Mouse (Mus musculus): ENCODE results near the gene Dgkz. TPM values are rescaled to one million over a fixed set of nuclear protein-coding genes. Genes with fewer than 3 reads are reported as not detected.

The Dgkz gene
- polyA plus RNA-seq, 1 experiment: 47.1 TPM

- Histone ChIP-seq H3K79me3 (ENCODE audit: low read depth) (no peaks in the 10 kb centered on the region), H3K79me2 (ENCODE audit: control insufficient read depth, insufficient read depth) (no peaks in the 10 kb centered on the region), H3K4me3 (ENCODE audit: insufficient read depth, poor library complexity, severe bottlenecking) (no peak overlapping the region), H3K27me3 (ENCODE audit: control insufficient read depth, insufficient read depth, insufficient read length) (no peaks in the 10 kb centered on the region), H3K36me3 (ENCODE audit: control insufficient read depth, insufficient read depth) (peaks cover 44% of the 10 kb centered on the region), H3ac (ENCODE audit: control insufficient read depth, insufficient read length, low read depth) (no peak overlapping the region)
- TF ChIP-seq USF1 (IDR thresholded peaks at IDR 0.05; ENCODE audit: low read depth) (no peak), CEBPB (IDR thresholded peaks at IDR 0.05; ENCODE audit: low read depth) (no peak), CTCF (IDR thresholded peaks at IDR 0.05; ENCODE audit: control insufficient read depth, insufficient read depth, insufficient read length) (no peak), FOSL1 (IDR thresholded peaks at IDR 0.05; ENCODE audit: insufficient read depth, low read length, poor library complexity, severe bottlenecking) (no peak), MYOG (IDR thresholded peaks at IDR 0.05; ENCODE audit: control insufficient read depth, extremely low read depth, insufficient read length) (no peak), MAX (IDR thresholded peaks at IDR 0.05) (no peak), MYOD1 (IDR thresholded peaks at IDR 0.05; ENCODE audit: control insufficient read depth, insufficient read length, low read depth) (no peak)
Measured at GRCm38 (mm10) chr2:91934826-91935525, 40.7 kb downstream of the Dgkz start.

GRCm38 (mm10) chr2:91934016-91934415, 41.6 kb downstream of the Dgkz start:
- H3K4me3 ChIP-seq (ENCODE audit: insufficient read depth, poor library complexity, severe bottlenecking): no peak overlapping the region
- H3K36me3 ChIP-seq (ENCODE audit: control insufficient read depth, insufficient read depth): peaks cover 44% of the 10 kb centered on the region
- TF ChIP-seq MYOG (IDR thresholded peaks at IDR 0.05; ENCODE audit: control insufficient read depth, extremely low read depth, insufficient read length): no peak
- TF ChIP-seq CEBPB (IDR thresholded peaks at IDR 0.05; ENCODE audit: low read depth): no peak
- TF ChIP-seq FOSL1 (IDR thresholded peaks at IDR 0.05; ENCODE audit: insufficient read depth, low read length, poor library complexity, severe bottlenecking): no peak
- TF ChIP-seq CTCF (IDR thresholded peaks at IDR 0.05; ENCODE audit: control insufficient read depth, insufficient read depth, insufficient read length): no peak
- no peak for TF ChIP-seq MAX (IDR thresholded peaks at IDR 0.05)
- TF ChIP-seq MYOD1 (IDR thresholded peaks at IDR 0.05; ENCODE audit: control insufficient read depth, insufficient read length, low read depth): no peak
- no peak for TF ChIP-seq USF1 (IDR thresholded peaks at IDR 0.05; ENCODE audit: low read depth)
- H3K79me3 ChIP-seq (ENCODE audit: low read depth): no peaks in the 10 kb centered on the region
- no peaks in the 10 kb centered on the region for H3K27me3 ChIP-seq (ENCODE audit: control insufficient read depth, insufficient read depth, insufficient read length)
- no peaks in the 10 kb centered on the region for H3K79me2 ChIP-seq (ENCODE audit: control insufficient read depth, insufficient read depth)
- H3ac ChIP-seq (ENCODE audit: control insufficient read depth, insufficient read length, low read depth): no peak overlapping the region

GRCm38 (mm10) chr2:91933471-91933870, 42.2 kb downstream of the Dgkz start:
- no peaks in the 10 kb centered on the region for H3K79me2 ChIP-seq (ENCODE audit: control insufficient read depth, insufficient read depth)
- no peaks in the 10 kb centered on the region for H3K79me3 ChIP-seq (ENCODE audit: low read depth)
- no peaks in the 10 kb centered on the region for H3K27me3 ChIP-seq (ENCODE audit: control insufficient read depth, insufficient read depth, insufficient read length)
- H3K4me3 ChIP-seq (ENCODE audit: insufficient read depth, poor library complexity, severe bottlenecking): no peak overlapping the region
- no peak for TF ChIP-seq CEBPB (IDR thresholded peaks at IDR 0.05; ENCODE audit: low read depth)
- TF ChIP-seq MYOD1 (IDR thresholded peaks at IDR 0.05; ENCODE audit: control insufficient read depth, insufficient read length, low read depth): no peak
- no peak for TF ChIP-seq MAX (IDR thresholded peaks at IDR 0.05)
- TF ChIP-seq USF1 (IDR thresholded peaks at IDR 0.05; ENCODE audit: low read depth): no peak
- TF ChIP-seq MYOG (IDR thresholded peaks at IDR 0.05; ENCODE audit: control insufficient read depth, extremely low read depth, insufficient read length): no peak
- TF ChIP-seq FOSL1 (IDR thresholded peaks at IDR 0.05; ENCODE audit: insufficient read depth, low read length, poor library complexity, severe bottlenecking): no peak
- no peak for TF ChIP-seq CTCF (IDR thresholded peaks at IDR 0.05; ENCODE audit: control insufficient read depth, insufficient read depth, insufficient read length)
- H3ac ChIP-seq (ENCODE audit: control insufficient read depth, insufficient read length, low read depth): no peak overlapping the region
- H3K36me3 ChIP-seq (ENCODE audit: control insufficient read depth, insufficient read depth): peaks cover 43% of the 10 kb centered on the region

GRCm38 (mm10) chr2:91932737-91933350, 42.8 kb downstream of the Dgkz start:
- Histone ChIP-seq H3K36me3 (ENCODE audit: control insufficient read depth, insufficient read depth) (peaks cover 37% of the 10 kb centered on the region), H3K79me2 (ENCODE audit: control insufficient read depth, insufficient read depth) (no peaks in the 10 kb centered on the region), H3K79me3 (ENCODE audit: low read depth) (no peaks in the 10 kb centered on the region), H3K4me3 (ENCODE audit: insufficient read depth, poor library complexity, severe bottlenecking) (no peak overlapping the region), H3K27me3 (ENCODE audit: control insufficient read depth, insufficient read depth, insufficient read length) (no peaks in the 10 kb centered on the region), H3ac (ENCODE audit: control insufficient read depth, insufficient read length, low read depth) (no peak overlapping the region)
- TF ChIP-seq MAX (IDR thresholded peaks at IDR 0.05) (no peak), FOSL1 (IDR thresholded peaks at IDR 0.05; ENCODE audit: insufficient read depth, low read length, poor library complexity, severe bottlenecking) (no peak), CTCF (IDR thresholded peaks at IDR 0.05; ENCODE audit: control insufficient read depth, insufficient read depth, insufficient read length) (no peak), MYOG (IDR thresholded peaks at IDR 0.05; ENCODE audit: control insufficient read depth, extremely low read depth, insufficient read length) (no peak), MYOD1 (IDR thresholded peaks at IDR 0.05; ENCODE audit: control insufficient read depth, insufficient read length, low read depth) (no peak), USF1 (IDR thresholded peaks at IDR 0.05; ENCODE audit: low read depth) (no peak), CEBPB (IDR thresholded peaks at IDR 0.05; ENCODE audit: low read depth) (no peak)

GRCm38 (mm10) chr2:91932160-91932711, 43.4 kb downstream of the Dgkz start, which contains the start of gene Mdk:
Mdk (minus strand) TSS chr2:91932297.
- H3K79me2 ChIP-seq (ENCODE audit: control insufficient read depth, insufficient read depth): no peaks in the 10 kb centered on the region
- peaks cover 33% of the 10 kb centered on the region for H3K36me3 ChIP-seq (ENCODE audit: control insufficient read depth, insufficient read depth)
- H3K27me3 ChIP-seq (ENCODE audit: control insufficient read depth, insufficient read depth, insufficient read length): no peaks in the 10 kb centered on the region
- TF ChIP-seq FOSL1 (IDR thresholded peaks at IDR 0.05; ENCODE audit: insufficient read depth, low read length, poor library complexity, severe bottlenecking) (no peak), USF1 (IDR thresholded peaks at IDR 0.05; ENCODE audit: low read depth) (no peak), MYOG (IDR thresholded peaks at IDR 0.05; ENCODE audit: control insufficient read depth, extremely low read depth, insufficient read length) (no peak), MAX (IDR thresholded peaks at IDR 0.05) (no peak), CEBPB (IDR thresholded peaks at IDR 0.05; ENCODE audit: low read depth) (no peak), CTCF (IDR thresholded peaks at IDR 0.05; ENCODE audit: control insufficient read depth, insufficient read depth, insufficient read length) (no peak), MYOD1 (IDR thresholded peaks at IDR 0.05; ENCODE audit: control insufficient read depth, insufficient read length, low read depth) (no peak)
- H3K79me3 ChIP-seq (ENCODE audit: low read depth): no peaks in the 10 kb centered on the region
- H3K4me3 ChIP-seq (ENCODE audit: insufficient read depth, poor library complexity, severe bottlenecking): no peak within 1 kb of the TSS
- H3ac ChIP-seq (ENCODE audit: control insufficient read depth, insufficient read length, low read depth): no peak within 1 kb of the TSS

Measured in C2C12 (cell line).